25 mouse cellular contexts compared by ENCODE assay signal in genomic region chr3:86085001-86085400, GRCm38 (mm10).
"Had no signal": no experiment of that assay in that cellular context is flagged by ENCODE, and none has a peak within 500 bp of the region (broad histone marks: within the 10 kb centered on the region; RNA-seq: fewer than 3 reads in every experiment).

No protein-coding gene starts in this region.

- H3K9me3 ChIP-seq: heart, embryonic 13.5 days; heart, embryonic 15.5 days; hindbrain, embryonic 13.5 days; hindbrain, embryonic 15.5 days; kidney, embryonic 15.5 days; limb, embryonic 13.5 days; limb, embryonic 15.5 days; liver, embryonic 12.5 days had no signal

- DNase-seq: gastrocnemius, postnatal 14 days; gastrocnemius, postnatal 36 days; heart, adult 2 months; heart, postnatal 14 days; heart, postnatal 36 days; kidney, adult 11 months; kidney, adult 2 months; kidney, adult 9 months; kidney, postnatal 14 days; kidney, postnatal 36 days; layer of hippocampus, adult 9-11 months; layer of hippocampus, postnatal 36 days; left cerebral cortex, postnatal 4 days had no signal

- H3K27ac ChIP-seq: heart, adult 2 months; heart, embryonic 13.5 days; heart, embryonic 15.5 days; hindbrain, embryonic 13.5 days; hindbrain, embryonic 15.5 days; hindbrain, postnatal 0 days; kidney, embryonic 15.5 days; kidney, postnatal 0 days; limb, embryonic 13.5 days; limb, embryonic 15.5 days; liver, embryonic 12.5 days; liver, embryonic 14.5 days had no signal

- ATAC-seq: hindbrain, postnatal 0 days; intestine, embryonic 16.5 days; liver, embryonic 12.5 days had no signal

- H3K4me3 ChIP-seq: heart, adult 2 months; heart, embryonic 13.5 days; heart, embryonic 15.5 days; hindbrain, embryonic 13.5 days; hindbrain, embryonic 15.5 days; kidney, embryonic 15.5 days; limb, embryonic 13.5 days; limb, embryonic 15.5 days; liver, embryonic 12.5 days had no signal

- H3K4me1 ChIP-seq: heart, embryonic 13.5 days; heart, embryonic 15.5 days; kidney, embryonic 15.5 days; limb, embryonic 13.5 days; limb, embryonic 15.5 days had no signal

- H3K4me2 ChIP-seq: heart, embryonic 13.5 days; heart, embryonic 15.5 days; hindbrain, embryonic 13.5 days; hindbrain, embryonic 15.5 days; kidney, embryonic 15.5 days; limb, embryonic 13.5 days; limb, embryonic 15.5 days; liver, embryonic 12.5 days had no signal

- H3K27me3 ChIP-seq: heart, embryonic 13.5 days; heart, embryonic 15.5 days; hindbrain, embryonic 13.5 days; hindbrain, embryonic 15.5 days; kidney, embryonic 15.5 days; limb, embryonic 13.5 days; limb, embryonic 15.5 days; liver, embryonic 12.5 days had no signal

- H3K9ac ChIP-seq: heart, embryonic 13.5 days; heart, embryonic 15.5 days; hindbrain, embryonic 13.5 days; hindbrain, embryonic 15.5 days; kidney, embryonic 15.5 days; limb, embryonic 13.5 days; limb, embryonic 15.5 days; liver, embryonic 12.5 days; liver, embryonic 14.5 days had no signal

- H3K36me3 ChIP-seq: hindbrain, embryonic 15.5 days had no signal
